Mouse (Mus musculus) forebrain, embryonic 11.5 days (tissue): ENCODE data around the gene Pycr1. TPM values are rescaled to one million over a fixed set of nuclear protein-coding genes. Genes with fewer than 3 reads are reported as not detected.

Experiments
- ATAC-seq: fragments of 200-750 bp; cut with Nextera tagmentation; replicated peaks from 2 replicates; pipeline ENCODE4 v1.8.0; 2017; ENCODE audit warnings: moderate TSS enrichment; ENCODE audit not compliant: low FRiP score
- DNase-seq: peaks from one replicate; pipeline ENCODE4 v3.0.0-alpha.2; 2017; ENCODE audit warnings: low spot score
- H3K27ac ChIP-seq: fragments of 300-500 bp; sonication (generic); 2 replicates; pipeline ENCODE4 v1.5.1; 2014; ENCODE audit warnings: low read depth, low read length
- H3K27me3 ChIP-seq: fragments of 300-500 bp; sonication (generic); 2 replicates; pipeline ENCODE4 v1.6.1; 2014; ENCODE audit warnings: mild to moderate bottlenecking, low read length, mixed read lengths; ENCODE audit not compliant: control insufficient read depth, insufficient read depth
- H3K36me3 ChIP-seq: fragments of 300-500 bp; sonication (generic); 2 replicates; pipeline ENCODE4 v1.6.1; 2014; ENCODE audit warnings: mild to moderate bottlenecking, low read length, moderate library complexity, mixed read lengths; ENCODE audit not compliant: control insufficient read depth, insufficient read depth
- H3K4me1 ChIP-seq: fragments of 300-500 bp; sonication (generic); replicated peaks from 2 replicates; pipeline ENCODE4 v1.6.1; 2014; ENCODE audit warnings: low read length, mixed read lengths; ENCODE audit not compliant: control insufficient read depth, insufficient read depth
- H3K4me2 ChIP-seq: fragments of 300-500 bp; sonication (generic); 2 replicates; pipeline ENCODE4 v1.6.1; 2014; ENCODE audit warnings: low read depth, mild to moderate bottlenecking, low read length, moderate library complexity, mixed read lengths; ENCODE audit not compliant: severe bottlenecking
- H3K4me3 ChIP-seq: fragments of 300-500 bp; sonication (generic); 2 replicates; pipeline ENCODE4 v1.5.1; 2014; ENCODE audit warnings: low read depth, low read length
- H3K9ac ChIP-seq: fragments of 300-500 bp; sonication (generic); 2 replicates; pipeline ENCODE4 v1.6.1; 2014; ENCODE audit warnings: low read length
- H3K9me3 ChIP-seq: fragments of 300-500 bp; sonication (generic); 2 replicates; pipeline ENCODE4 v1.6.1; 2016; ENCODE audit warnings: low read length, mixed read lengths; ENCODE audit not compliant: control insufficient read depth
- WGBS: fragments of 180-500 bp; shearing (Covaris S2); extraction: QIAGEN DNeasy Blood & Tissue Kit; methylation state at CpG from one replicate; pipeline ENCODE4 v1.1.7; 2014; 5-methylcytosine and 5-hydroxymethylcytosine counted together
- polyA plus RNA-seq: library from polyadenylated mRNA; unstranded; fragments of >200 nt; fragmentation: Nextera tagmentation; extraction: Ambion mirVana; gene quantifications from 2 replicates; pipeline ENCODE4 v1.2.1, GENCODE M21; 2014

Pycr1 gene
- polyA plus RNA-seq, 1 experiment from 2014 or later = 33.7 TPM

- Histone ChIP-seq H3K9me3 (no peaks in the 10 kb centered on the region), H3K4me1 (peaks cover 13% of the 10 kb centered on the region; the same call in 1 of the 2 replicates), H3K9ac (no peak overlapping the region), H3K27me3 (no peaks in the 10 kb centered on the region), H3K4me3 (no peak overlapping the region), H3K4me2 (no peak overlapping the region), H3K27ac (no peak overlapping the region), H3K36me3 (no peaks in the 10 kb centered on the region; the same call in 1 of the 2 replicates)
- ATAC-seq (0 out of 2 replicates have a peak, but pooled peaks have one; percentile 11), DNase-seq (peak; percentile 87)
- WGBS = 47% methylated on average over 6 of the region's 6 CpGs
Measured at GRCm38 (mm10) chr11:120612763-120613162, 30.8 kb downstream of the Pycr1 start.

GRCm38 (mm10) chr11:120610477-120611046 is 33.0 kb downstream of the Pycr1 start:
- 79% methylated on average over 9 of the region's 9 CpGs for WGBS
- no peak overlapping the region for H3K4me3 ChIP-seq

GRCm38 (mm10) chr11:120609250-120609649 is 34.3 kb downstream of the Pycr1 start:
- peaks cover 2% of the 10 kb centered on the region; the same call in 1 of the 2 replicates for H3K4me1 ChIP-seq
- no peaks in the 10 kb centered on the region for H3K9me3 ChIP-seq
- no peak; the same call in 1 of the 2 replicates for ATAC-seq
- H3K27me3 ChIP-seq = no peaks in the 10 kb centered on the region
- H3K4me3 ChIP-seq = no peak overlapping the region
- H3K9ac ChIP-seq = peak overlapping the region; percentile 8; the same call in 1 of the 2 replicates
- no peak overlapping the region for H3K4me2 ChIP-seq
- no peaks in the 10 kb centered on the region; the same call in 1 of the 2 replicates for H3K36me3 ChIP-seq
- no peak overlapping the region for H3K27ac ChIP-seq
- 34% methylated on average over 8 of the region's 8 CpGs for WGBS
- peak; percentile 59 for DNase-seq

More at GRCm38 (mm10) chr11:120610477-120611046, 33.0 kb downstream of the Pycr1 start:
- no peak overlapping the region for H3K9ac ChIP-seq
- no peak overlapping the region for H3K4me2 ChIP-seq
- H3K9me3 ChIP-seq = no peaks in the 10 kb centered on the region
- no peaks in the 10 kb centered on the region; the same call in 1 of the 2 replicates for H3K36me3 ChIP-seq
- DNase-seq = peak; percentile 50
- ATAC-seq = no peak
- no peaks in the 10 kb centered on the region for H3K27me3 ChIP-seq
- peaks cover 2% of the 10 kb centered on the region; the same call in 1 of the 2 replicates for H3K4me1 ChIP-seq
- H3K27ac ChIP-seq = no peak overlapping the region

GRCm38 (mm10) chr11:120608241-120609034 is 35.1 kb downstream of the Pycr1 start, which contains the start of gene Npb:
Gene Npb (plus strand): TSS chr11:120608477.
- no peaks in the 10 kb centered on the region for H3K27me3 ChIP-seq
- no peak within 1 kb of the TSS for H3K27ac ChIP-seq
- DNase-seq (peak; percentile 63), ATAC-seq (0 out of 2 replicates have a peak, but pooled peaks have one; percentile 19)
- H3K4me3 ChIP-seq = peak within 1 kb of the TSS; percentile 16; the same call in 1 of the 2 replicates
- peaks cover under 1% of the 10 kb centered on the region; the same call in 1 of the 2 replicates for H3K36me3 ChIP-seq
- H3K9me3 ChIP-seq = no peaks in the 10 kb centered on the region
- H3K4me2 ChIP-seq = peak within 1 kb of the TSS; percentile 40
- WGBS = 4% methylated on average over 45 of the region's 45 CpGs
- H3K4me1 ChIP-seq = peaks cover 2% of the 10 kb centered on the region; the same call in 1 of the 2 replicates
- H3K9ac ChIP-seq = peak within 1 kb of the TSS; percentile 37

- no peak overlapping the region for H3K27ac ChIP-seq
- 80% methylated on average over 4 of the region's 4 CpGs for WGBS
- H3K36me3 ChIP-seq = peaks cover 2% of the 10 kb centered on the region; the same call in 1 of the 2 replicates
- H3K4me1 ChIP-seq = peaks cover 2% of the 10 kb centered on the region; the same call in 1 of the 2 replicates
- no peaks in the 10 kb centered on the region for H3K9me3 ChIP-seq
- H3K4me2 ChIP-seq = no peak overlapping the region
- H3K27me3 ChIP-seq = no peaks in the 10 kb centered on the region
- no peak overlapping the region for H3K4me3 ChIP-seq
- no peak overlapping the region for H3K9ac ChIP-seq
- no peak for DNase-seq
- no peak for ATAC-seq
Measured at GRCm38 (mm10) chr11:120606764-120607163, 36.8 kb downstream of the Pycr1 start.

- H3K4me3 ChIP-seq = no peak overlapping the region
- ATAC-seq (no peak), DNase-seq (no peak)
- no peak overlapping the region for H3K9ac ChIP-seq
- no peak overlapping the region for H3K4me2 ChIP-seq
- 88% methylated on average over 7 of the region's 7 CpGs for WGBS
- no peaks in the 10 kb centered on the region for H3K9me3 ChIP-seq
- H3K4me1 ChIP-seq = peaks cover 2% of the 10 kb centered on the region; the same call in 1 of the 2 replicates
- no peak overlapping the region for H3K27ac ChIP-seq
- no peaks in the 10 kb centered on the region for H3K27me3 ChIP-seq
- peaks cover 6% of the 10 kb centered on the region; the same call in 1 of the 2 replicates for H3K36me3 ChIP-seq
Measured at GRCm38 (mm10) chr11:120605667-120606066, 37.9 kb downstream of the Pycr1 start.

- no peak overlapping the region for H3K4me2 ChIP-seq
Measured at GRCm38 (mm10) chr11:120603545-120603944, 40.0 kb downstream of the Pycr1 start.

GRCm38 (mm10) chr11:120600716-120601115 is 42.9 kb downstream of the Pycr1 start:
- Histone ChIP-seq H3K9me3 (no peaks in the 10 kb centered on the region), H3K27ac (no peak overlapping the region), H3K4me3 (no peak overlapping the region), H3K9ac (no peak overlapping the region), H3K4me2 (no peak overlapping the region), H3K27me3 (no peaks in the 10 kb centered on the region), H3K36me3 (peaks cover 15% of the 10 kb centered on the region; the same call in 1 of the 2 replicates), H3K4me1 (peaks cover 12% of the 10 kb centered on the region; the same call in 1 of the 2 replicates)
- 98% methylated on average over 3 of the region's 3 CpGs for WGBS
- DNase-seq (no peak), ATAC-seq (no peak)

More at GRCm38 (mm10) chr11:120603545-120603944, 40.0 kb downstream of the Pycr1 start:
- Histone ChIP-seq H3K9me3 (no peaks in the 10 kb centered on the region), H3K9ac (no peak overlapping the region), H3K4me3 (no peak overlapping the region), H3K4me1 (peaks cover 6% of the 10 kb centered on the region; the same call in 1 of the 2 replicates), H3K36me3 (peaks cover 6% of the 10 kb centered on the region; the same call in 1 of the 2 replicates), H3K27me3 (no peaks in the 10 kb centered on the region), H3K27ac (no peak overlapping the region)
- ATAC-seq (no peak), DNase-seq (no peak)
- WGBS = 88% methylated on average over 2 of the region's 2 CpGs
